Mouse (Mus musculus): ENCODE data around the gene Ttyh1.

DNA sequence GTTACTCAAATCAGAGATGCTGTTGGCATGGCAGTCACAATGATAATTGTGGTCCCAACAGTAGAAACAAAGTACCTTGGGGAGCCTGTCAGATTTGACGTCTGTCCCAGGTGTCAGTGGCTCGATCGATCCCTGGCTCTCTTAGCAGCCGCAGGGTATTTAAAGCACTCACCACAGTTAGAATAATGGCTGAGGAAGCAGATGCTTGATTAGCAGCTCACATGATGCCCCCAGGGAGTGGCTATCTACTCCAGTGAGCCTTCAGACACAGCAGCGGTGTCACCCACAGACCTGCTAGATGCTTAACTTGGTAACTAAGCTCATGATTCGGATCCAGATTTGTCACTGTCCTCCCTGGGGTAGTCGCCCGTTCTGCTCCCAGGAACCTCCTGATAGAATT lies 28.0 kb upstream of the Ttyh1 start:
- TF ChIP-seq CTCF (IDR thresholded peaks at IDR 0.05; ENCODE audit: low read depth) (no peak), EP300 (IDR thresholded peaks at IDR 0.05; ENCODE audit: low read depth) (no peak)

Data from heart, postnatal 0 days (tissue).